Mouse (Mus musculus) bone marrow, adult 2 months (tissue): Measurements from ENCODE around the gene Herc3.

Source experiments
- CTCF ChIP-seq: fragments of 200-500 bp; IDR thresholded peaks from 2 replicates; pipeline ENCODE4 v1.5.1; 2011; ENCODE audit warnings: low read length, control low read depth; ENCODE audit not compliant: control insufficient read depth, insufficient read depth
- POLR2A ChIP-seq: fragments of 200-500 bp; IDR thresholded peaks from 2 replicates; pipeline ENCODE4 v1.6.1; 2011; ENCODE audit warnings: low read depth, mild to moderate bottlenecking, control low read depth, low read length, borderline replicate concordance; ENCODE audit not compliant: control insufficient read depth

GRCm38 (mm10) chr6:58894994-58895393, 63.7 kb downstream of the Herc3 start:
- no peak for TF ChIP-seq POLR2A
- no peak for TF ChIP-seq CTCF
